Mouse (Mus musculus) C2C12 (cell line): ENCODE results near the gene Poglut1.

Experiments
- CEBPB ChIP-seq: IDR thresholded peaks from one replicate; pipeline ENCODE4 v1.6.1; 2011; ENCODE audit warnings: low read depth, mild to moderate bottlenecking, control low read depth, moderate library complexity
- CTCF ChIP-seq: IDR thresholded peaks from one replicate; pipeline ENCODE4 v1.5.1; 2011; ENCODE audit not compliant: control insufficient read depth, insufficient read depth, insufficient read length
- FOSL1 ChIP-seq: IDR thresholded peaks from one replicate; pipeline ENCODE4 v1.8.0; 2011; ENCODE audit warnings: mild to moderate bottlenecking, low read length; ENCODE audit not compliant: poor library complexity, insufficient read depth, severe bottlenecking
- MAX ChIP-seq: IDR thresholded peaks from one replicate; pipeline ENCODE4 v1.6.1; 2011; ENCODE audit warnings: mild to moderate bottlenecking, control low read depth
- MYOD1 ChIP-seq: IDR thresholded peaks from one replicate; pipeline ENCODE4 v1.6.1; 2011; ENCODE audit warnings: low read depth; ENCODE audit not compliant: control insufficient read depth, insufficient read length
- MYOG ChIP-seq: IDR thresholded peaks from one replicate; pipeline ENCODE4 v1.6.1; 2011; ENCODE audit not compliant: control insufficient read depth, insufficient read length; ENCODE audit errors: extremely low read depth
- USF1 ChIP-seq: IDR thresholded peaks from one replicate; pipeline ENCODE4 v1.6.1; 2011; ENCODE audit warnings: low read depth, mild to moderate bottlenecking, control low read depth, moderate library complexity

DNA sequence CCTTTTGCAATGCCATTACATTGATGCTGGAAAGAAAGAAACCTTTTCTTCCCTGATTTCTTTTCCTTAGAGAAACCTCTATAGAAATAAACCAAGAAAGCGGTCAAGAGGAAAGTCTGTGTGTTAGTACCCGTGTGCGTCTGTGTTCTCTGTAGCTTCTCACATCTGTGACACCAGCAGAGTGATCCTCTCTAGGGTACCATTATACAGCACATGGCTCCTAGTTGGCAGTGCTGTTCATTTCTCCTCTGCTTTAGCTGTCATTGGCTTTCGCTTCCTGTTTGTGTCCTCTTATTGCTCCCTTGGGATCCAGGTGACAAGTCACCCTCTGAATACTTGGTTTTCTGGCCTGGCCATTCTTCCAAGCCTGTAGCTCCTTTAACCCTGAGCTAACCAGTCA, 37.5 kb upstream of the Poglut1 start:
- TF ChIP-seq CTCF, result no peak
- no peak for TF ChIP-seq USF1
- no peak for TF ChIP-seq MAX
- TF ChIP-seq MYOG, result no peak
- TF ChIP-seq CEBPB, result no peak
- no peak for TF ChIP-seq FOSL1
- no peak for TF ChIP-seq MYOD1
